Mouse (Mus musculus) midbrain, embryonic 11.5 days (tissue): ENCODE measurements around the gene Rtl5. TPM values are rescaled to one million over a fixed set of nuclear protein-coding genes. Genes with fewer than 3 reads are reported as not detected.
A peak's percentile ranks its signal among the peaks of the same experiment; 100 is the strongest.

Source experiments
- ATAC-seq: fragments of 200-750 bp; cut with Nextera tagmentation; 2 replicates; pipeline ENCODE4 v1.8.0; 2017; ENCODE audit warnings: moderate TSS enrichment, moderate library complexity; ENCODE audit not compliant: low FRiP score
- DNase-seq: peaks from one replicate; pipeline ENCODE4 v3.0.0; 2015; ENCODE audit warnings: low spot score; ENCODE audit errors: missing footprints
- H3K27ac ChIP-seq: fragments of 300-500 bp; sonication (generic); 2 replicates; pipeline ENCODE4 v1.5.1; 2014; ENCODE audit warnings: low read depth, low read length
- H3K27me3 ChIP-seq: fragments of 300-500 bp; sonication (generic); 2 replicates; pipeline ENCODE4 v1.6.1; 2014; ENCODE audit warnings: mild to moderate bottlenecking, low read length, moderate library complexity, mixed read lengths; ENCODE audit not compliant: control insufficient read depth, insufficient read depth
- H3K36me3 ChIP-seq: fragments of 300-500 bp; sonication (generic); 2 replicates; pipeline ENCODE4 v1.6.1; 2014; ENCODE audit warnings: mild to moderate bottlenecking, low read length, moderate library complexity, mixed read lengths; ENCODE audit not compliant: control insufficient read depth, insufficient read depth
- H3K4me1 ChIP-seq: fragments of 300-500 bp; sonication (generic); 2 replicates; pipeline ENCODE4 v1.6.1; 2014; ENCODE audit warnings: low read length; ENCODE audit not compliant: control insufficient read depth, insufficient read depth
- H3K4me2 ChIP-seq: fragments of 300-500 bp; sonication (generic); 2 replicates; pipeline ENCODE4 v1.6.1; 2014; ENCODE audit warnings: mild to moderate bottlenecking, moderate library complexity
- H3K4me3 ChIP-seq: fragments of 300-500 bp; sonication (generic); 2 replicates; pipeline ENCODE4 v1.5.1; 2014; ENCODE audit warnings: low read depth, low read length
- H3K9ac ChIP-seq: fragments of 300-500 bp; sonication (generic); 2 replicates; pipeline ENCODE4 v1.6.1; 2014; ENCODE audit warnings: low read length
- H3K9me3 ChIP-seq: fragments of 300-500 bp; sonication (generic); 2 replicates; pipeline ENCODE4 v1.6.1; 2016; ENCODE audit warnings: low read length; ENCODE audit not compliant: control insufficient read depth
- WGBS: fragments of 180-500 bp; shearing (Covaris S2); extraction: QIAGEN DNeasy Blood & Tissue Kit; methylation state at CpG from one replicate; pipeline ENCODE4 v1.1.7; 2014; 5-methylcytosine and 5-hydroxymethylcytosine counted together
- polyA plus RNA-seq: library from polyadenylated mRNA; unstranded; fragments of >200 nt; fragmentation: Nextera tagmentation; extraction: Ambion mirVana; gene quantifications from 2 replicates; pipeline ENCODE4 v1.2.1, GENCODE M21; 2014

Rtl5 gene
- polyA plus RNA-seq, 1 experiment from 2014 or later = 3.2 TPM

GRCm38 (mm10) chrX:102085798-102086443 lies 14.8 kb upstream of the Rtl5 start:
- H3K4me3 ChIP-seq = no peak overlapping the region
- H3K9ac ChIP-seq = no peak overlapping the region
- no peaks in the 10 kb centered on the region for H3K36me3 ChIP-seq
- DNase-seq (no peak), ATAC-seq (no peak)
- no peaks in the 10 kb centered on the region for H3K9me3 ChIP-seq
- peaks cover 6% of the 10 kb centered on the region; the same call in 1 of the 2 replicates for H3K27me3 ChIP-seq
- no peak overlapping the region for H3K4me2 ChIP-seq
- H3K4me1 ChIP-seq = peaks cover 13% of the 10 kb centered on the region
- WGBS = 87% methylated on average over 8 of the region's 8 CpGs
- no peak overlapping the region for H3K27ac ChIP-seq

DNA sequence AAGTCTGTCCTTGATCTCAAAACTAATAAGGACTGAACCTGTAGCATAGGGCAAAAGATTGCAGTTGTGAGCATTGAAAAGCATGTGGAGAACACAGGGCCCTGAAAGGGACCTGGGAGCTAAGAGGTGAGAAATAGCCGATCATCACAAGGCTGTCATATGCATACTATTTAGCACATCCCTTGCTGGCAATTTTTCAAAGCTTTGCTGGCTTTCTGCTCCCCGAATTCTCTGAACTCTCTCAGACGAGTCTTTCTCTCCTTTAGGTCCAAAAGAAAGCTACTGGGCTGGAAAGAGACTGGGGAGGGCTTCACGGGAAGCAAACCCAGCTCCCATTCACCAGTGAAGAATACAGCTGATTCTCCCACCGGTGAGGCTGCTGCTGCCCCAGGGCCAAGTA lies 11.2 kb upstream of the Rtl5 start:
- DNase-seq (no peak), ATAC-seq (no peak)

DNA sequence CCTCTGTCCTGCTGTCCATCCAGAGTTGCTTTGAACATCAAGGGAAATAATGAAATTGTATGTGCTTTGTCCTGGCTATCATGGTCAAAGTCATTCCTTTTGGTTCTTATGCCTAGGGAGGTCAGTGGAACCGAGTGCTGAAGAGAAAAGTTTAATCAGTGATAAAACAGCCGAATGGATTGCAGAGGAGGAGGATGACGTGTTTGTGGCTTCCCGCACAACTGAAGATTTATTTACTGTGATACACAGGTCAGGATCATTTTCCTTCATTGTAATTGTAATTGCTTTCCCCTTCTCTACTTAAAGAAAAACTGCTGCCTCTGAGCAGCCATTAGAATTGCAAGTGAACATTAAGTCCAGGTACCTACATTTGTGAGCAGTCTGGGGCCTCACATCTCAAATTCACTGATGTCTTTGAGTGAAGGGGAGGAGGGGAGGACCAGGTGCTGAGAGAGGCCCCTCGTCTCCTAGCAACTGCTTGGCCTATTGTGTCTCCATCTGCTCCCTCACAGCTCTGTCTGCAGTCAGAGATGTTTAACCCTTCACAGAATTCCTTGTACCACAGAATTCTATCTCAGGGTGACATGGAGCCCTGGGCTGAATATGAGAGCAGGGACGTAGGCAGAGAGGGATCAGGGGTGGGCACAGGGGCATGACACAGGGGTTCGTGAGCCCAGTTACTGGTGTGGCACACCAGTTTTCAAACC lies 10.6 kb upstream of the Rtl5 start:
- H3K4me3 ChIP-seq = no peak overlapping the region
- peaks cover 15% of the 10 kb centered on the region for H3K4me1 ChIP-seq
- H3K4me2 ChIP-seq = peak overlapping the region; percentile 28; the same call in 1 of the 2 replicates
- peak overlapping the region; percentile 30 for H3K9ac ChIP-seq
- 30% methylated on average over 7 of the region's 7 CpGs for WGBS
- H3K36me3 ChIP-seq = no peaks in the 10 kb centered on the region
- H3K27ac ChIP-seq = peak overlapping the region; percentile 90
- no peaks in the 10 kb centered on the region for H3K9me3 ChIP-seq
- H3K27me3 ChIP-seq = peaks cover 6% of the 10 kb centered on the region
- DNase-seq (peak; percentile 90), ATAC-seq (peak; percentile 93)

More for the DNA sequence above, 11.2 kb upstream of the Rtl5 start:
- H3K9me3 ChIP-seq = no peaks in the 10 kb centered on the region
- peak overlapping the region; percentile 90 for H3K27ac ChIP-seq
- WGBS = 31% methylated on average over 5 of the region's 5 CpGs
- peaks cover 15% of the 10 kb centered on the region for H3K4me1 ChIP-seq
- H3K27me3 ChIP-seq = peaks cover 6% of the 10 kb centered on the region
- H3K36me3 ChIP-seq = no peaks in the 10 kb centered on the region
- peak overlapping the region; percentile 9; the same call in 1 of the 2 replicates for H3K4me2 ChIP-seq
- H3K9ac ChIP-seq = peak overlapping the region; percentile 30
- H3K4me3 ChIP-seq = no peak overlapping the region

- Histone ChIP-seq H3K27me3 (peaks cover 6% of the 10 kb centered on the region), H3K4me2 (no peak overlapping the region), H3K36me3 (no peaks in the 10 kb centered on the region), H3K27ac (peak overlapping the region; percentile 90; the same call in 1 of the 2 replicates), H3K9me3 (no peaks in the 10 kb centered on the region), H3K4me1 (peaks cover 15% of the 10 kb centered on the region), H3K4me3 (no peak overlapping the region), H3K9ac (no peak overlapping the region)
- DNase-seq (peak; percentile 86), ATAC-seq (peak; percentile 19; the same call in 1 of the 2 replicates)
- WGBS = 50% methylated on average over 10 of the region's 10 CpGs
These were observed 10.0 kb upstream of the Rtl5 start for GRCm38 (mm10) chrX:102081076-102081475.

DNA sequence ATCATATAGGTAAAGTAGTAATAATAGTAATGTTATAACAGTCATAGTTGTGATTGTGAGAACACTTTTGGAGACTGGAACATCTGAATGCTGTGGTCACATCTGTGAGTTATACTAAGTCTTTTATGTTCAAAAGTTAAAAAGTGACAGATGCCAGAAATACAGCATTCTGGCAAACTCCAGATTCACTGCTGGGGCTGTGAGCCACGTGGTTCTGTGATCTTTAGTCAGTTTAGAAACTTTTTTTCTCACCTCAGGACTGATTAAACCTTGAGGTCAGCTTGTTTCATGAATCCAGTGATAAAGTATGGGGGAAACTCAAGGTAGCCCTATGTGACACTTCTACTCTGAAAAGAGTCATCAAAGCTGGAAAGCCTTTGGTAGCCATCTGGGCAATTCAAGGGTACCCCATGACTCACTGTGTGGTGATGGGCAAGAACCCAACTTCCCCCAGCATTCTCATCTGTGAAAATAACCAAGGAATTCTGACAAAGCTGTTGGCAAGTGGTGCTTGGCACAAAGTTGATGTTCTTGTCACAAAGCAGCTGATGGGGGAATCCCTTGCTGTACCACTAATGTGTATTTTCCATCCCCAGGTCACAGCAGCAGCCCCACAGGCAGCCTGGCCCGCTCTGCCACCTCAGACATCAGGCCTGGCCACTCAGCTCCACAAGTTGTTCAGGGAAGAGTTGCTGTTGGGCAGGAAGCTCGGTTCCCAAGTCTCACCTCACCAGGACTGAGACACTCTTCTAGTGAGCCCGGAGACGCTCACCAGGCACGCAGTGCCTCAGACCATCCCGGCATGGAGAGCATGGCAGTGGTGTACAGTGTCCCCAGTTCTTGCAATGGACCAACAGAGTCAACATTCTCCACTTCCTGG lies 6.0 kb upstream of the Rtl5 start:
- no peak overlapping the region for H3K4me2 ChIP-seq
- no peaks in the 10 kb centered on the region for H3K9me3 ChIP-seq
- H3K27me3 ChIP-seq = peaks cover 5% of the 10 kb centered on the region
- no peak overlapping the region for H3K27ac ChIP-seq
- DNase-seq (no peak), ATAC-seq (no peak)
- no peak overlapping the region for H3K9ac ChIP-seq
- peaks cover 12% of the 10 kb centered on the region for H3K4me1 ChIP-seq
- H3K4me3 ChIP-seq = no peak overlapping the region
- H3K36me3 ChIP-seq = no peaks in the 10 kb centered on the region
- WGBS = 89% methylated on average over 7 of the region's 7 CpGs

GRCm38 (mm10) chrX:102075158-102075557 lies 4.1 kb upstream of the Rtl5 start:
- H3K36me3 ChIP-seq = no peaks in the 10 kb centered on the region
- 0 out of 2 replicates have a peak overlapping the region, but pooled peaks have one; percentile 20 for H3K27ac ChIP-seq
- WGBS = 83% methylated on average over 3 of the region's 4 CpGs
- H3K4me2 ChIP-seq = no peak overlapping the region
- peaks cover 9% of the 10 kb centered on the region; the same call in 1 of the 2 replicates for H3K4me1 ChIP-seq
- no peak overlapping the region for H3K9ac ChIP-seq
- H3K27me3 ChIP-seq = peaks cover 5% of the 10 kb centered on the region
- DNase-seq (no peak), ATAC-seq (no peak)
- H3K9me3 ChIP-seq = no peaks in the 10 kb centered on the region
- no peak overlapping the region for H3K4me3 ChIP-seq

DNA sequence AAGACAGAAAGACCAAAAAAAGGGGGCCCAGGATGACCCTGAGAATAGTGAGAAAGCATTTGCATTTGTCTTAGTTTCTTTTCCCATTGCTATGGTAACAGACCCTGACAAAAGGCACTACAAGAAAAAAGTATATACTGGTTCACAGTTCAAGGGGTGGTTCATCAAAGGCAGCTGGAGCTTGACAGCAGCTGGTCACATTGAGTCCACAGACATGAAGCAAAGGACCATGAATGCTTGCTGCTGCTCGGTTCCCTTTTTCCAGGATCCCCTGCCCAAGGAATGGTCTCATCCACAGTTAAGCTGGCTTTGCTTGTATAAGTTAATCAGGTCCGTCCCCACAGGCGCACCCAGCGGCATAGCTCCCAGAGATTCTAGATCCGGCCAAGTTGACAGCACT lies 3.3 kb upstream of the Rtl5 start:
- H3K9me3 ChIP-seq = no peaks in the 10 kb centered on the region
- no peak overlapping the region for H3K9ac ChIP-seq
- H3K27me3 ChIP-seq = peaks cover 5% of the 10 kb centered on the region
- H3K4me2 ChIP-seq = no peak overlapping the region
- ATAC-seq = no peak
- peaks cover 13% of the 10 kb centered on the region; the same call in 1 of the 2 replicates for H3K4me1 ChIP-seq
- peak; percentile 88 for DNase-seq
- H3K27ac ChIP-seq = 0 out of 2 replicates have a peak overlapping the region, but pooled peaks have one; percentile 3
- H3K4me3 ChIP-seq = no peak overlapping the region
- 29% methylated on average over 5 of the region's 5 CpGs for WGBS
- no peaks in the 10 kb centered on the region for H3K36me3 ChIP-seq

DNA sequence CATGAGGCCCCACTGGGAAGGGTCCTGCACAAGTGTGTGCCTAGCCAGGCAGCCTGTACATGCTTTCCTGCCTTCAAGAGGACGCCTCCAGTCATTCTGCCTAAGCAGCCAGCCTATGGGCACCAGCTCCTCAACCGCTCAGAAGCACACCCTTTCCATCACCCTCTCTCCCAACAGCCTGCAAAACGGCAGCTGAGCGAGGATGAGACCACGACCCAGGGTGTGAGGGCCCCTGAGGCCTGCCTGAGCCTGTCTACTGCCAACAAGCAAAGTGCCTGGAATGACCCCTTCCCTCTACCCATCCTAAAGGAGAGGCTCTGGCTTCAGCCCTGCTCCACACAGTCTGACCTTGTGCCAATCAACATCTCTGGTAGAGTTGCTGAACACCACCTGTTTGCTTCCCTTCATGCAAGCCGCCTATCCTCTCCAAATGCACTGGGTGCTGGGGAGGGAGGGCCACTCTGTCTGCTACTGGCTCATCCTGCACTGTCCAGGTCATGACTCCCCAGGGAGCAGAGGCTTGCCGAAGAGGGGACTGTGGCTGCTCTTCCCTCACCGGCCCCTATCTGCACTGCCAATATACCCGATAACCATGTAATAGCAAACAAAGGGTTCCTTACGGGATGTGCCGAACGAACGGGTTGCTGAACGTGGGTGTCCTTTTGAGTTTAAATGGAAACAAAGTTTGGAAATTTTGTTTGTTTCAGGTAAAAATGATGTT lies 2.7 kb upstream of the Rtl5 start:
- H3K27me3 ChIP-seq = peaks cover 5% of the 10 kb centered on the region
- DNase-seq (no peak), ATAC-seq (no peak)
- peaks cover 13% of the 10 kb centered on the region; the same call in 1 of the 2 replicates for H3K4me1 ChIP-seq
- H3K36me3 ChIP-seq = no peaks in the 10 kb centered on the region
- no peaks in the 10 kb centered on the region for H3K9me3 ChIP-seq
- no peak overlapping the region for H3K4me2 ChIP-seq
- 0 out of 2 replicates have a peak overlapping the region, but pooled peaks have one; percentile 3 for H3K27ac ChIP-seq
- no peak overlapping the region for H3K9ac ChIP-seq
- no peak overlapping the region for H3K4me3 ChIP-seq
- 72% methylated on average over 14 of the region's 14 CpGs for WGBS
